Mouse (Mus musculus): ENCODE results near the gene Tfr2. TPM values are rescaled to one million over a fixed set of nuclear protein-coding genes. Genes with fewer than 3 reads are reported as not detected.

Tfr2 gene
- total RNA-seq (2021) = under 1 TPM in 1 of 2 experiments, not detected in 1; 0.08 TPM

DNA sequence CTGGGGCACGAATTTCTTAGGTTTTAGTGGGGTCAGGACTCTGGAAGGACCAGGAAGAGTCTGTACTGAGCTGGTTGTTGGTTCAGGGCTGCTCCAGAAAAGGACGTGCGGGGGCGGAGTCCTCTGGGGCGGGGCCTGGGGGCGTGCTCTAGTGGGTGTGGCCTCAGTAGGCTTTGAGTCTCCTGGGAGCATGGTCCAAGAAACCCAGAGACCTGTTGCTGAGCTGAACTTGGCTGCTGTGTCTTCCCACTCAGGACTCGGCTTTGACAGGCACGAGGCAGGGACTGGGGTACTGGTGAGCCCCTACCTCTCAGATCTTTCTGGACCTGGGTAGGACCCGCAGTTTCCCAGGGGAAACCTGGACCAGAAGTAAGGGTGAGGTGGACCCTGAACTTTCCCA, at the start of gene Tfr2:
Tfr2 (plus strand) TSS at position 176 of the 400 bp plus-strand sequence.
- intact Hi-C loops (cut with DNase I) = no loop called here
- no peak for DNase-seq (ENCODE audit: low spot score)

DNA sequence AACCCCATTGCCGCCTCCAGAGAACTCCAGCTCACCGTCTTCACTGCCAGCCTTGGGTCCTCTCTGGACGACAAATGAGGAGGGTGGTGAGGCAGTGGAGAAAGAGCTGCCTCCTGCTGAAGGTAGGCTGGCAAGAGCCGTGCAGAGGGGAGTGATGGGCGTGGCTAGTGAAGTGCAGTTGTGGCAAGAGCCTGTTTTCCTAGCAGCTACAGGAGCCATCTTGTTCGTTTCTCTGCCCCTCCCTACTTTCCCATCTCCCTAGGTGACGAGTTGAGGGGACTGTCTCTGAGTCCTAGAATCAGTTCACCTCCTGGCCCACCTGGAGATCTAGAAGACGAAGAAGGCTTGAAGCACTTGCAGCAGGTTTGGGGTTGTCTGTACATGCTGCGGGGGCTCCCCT, 47.8 kb upstream of the Tfr2 start:
- DNase-seq (ENCODE audit: low spot score) = no peak
- intact Hi-C loops (cut with DNase I) = no loop called here

DNA sequence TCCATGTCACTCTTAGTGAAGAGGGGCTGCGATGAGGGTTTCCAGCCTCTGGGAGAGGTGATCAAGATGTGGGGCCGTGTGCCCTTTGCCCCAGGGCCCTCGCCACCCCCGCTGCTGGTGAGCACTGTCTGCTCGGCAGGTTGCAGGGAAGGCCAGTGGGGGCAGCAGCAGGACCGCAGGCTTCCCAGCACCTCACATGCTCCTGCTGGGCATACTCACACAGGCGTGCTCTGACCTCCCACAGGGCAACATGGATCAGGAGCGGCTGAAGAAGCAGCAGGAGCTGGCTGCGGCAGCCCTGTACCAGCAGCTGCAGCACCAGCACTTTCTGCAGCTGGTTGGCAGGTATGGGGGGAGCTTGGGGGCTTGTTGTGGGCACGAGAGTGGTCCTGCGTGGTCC, 46.9 kb upstream of the Tfr2 start:
- intact Hi-C loops (cut with DNase I) = no loop called here

DNA sequence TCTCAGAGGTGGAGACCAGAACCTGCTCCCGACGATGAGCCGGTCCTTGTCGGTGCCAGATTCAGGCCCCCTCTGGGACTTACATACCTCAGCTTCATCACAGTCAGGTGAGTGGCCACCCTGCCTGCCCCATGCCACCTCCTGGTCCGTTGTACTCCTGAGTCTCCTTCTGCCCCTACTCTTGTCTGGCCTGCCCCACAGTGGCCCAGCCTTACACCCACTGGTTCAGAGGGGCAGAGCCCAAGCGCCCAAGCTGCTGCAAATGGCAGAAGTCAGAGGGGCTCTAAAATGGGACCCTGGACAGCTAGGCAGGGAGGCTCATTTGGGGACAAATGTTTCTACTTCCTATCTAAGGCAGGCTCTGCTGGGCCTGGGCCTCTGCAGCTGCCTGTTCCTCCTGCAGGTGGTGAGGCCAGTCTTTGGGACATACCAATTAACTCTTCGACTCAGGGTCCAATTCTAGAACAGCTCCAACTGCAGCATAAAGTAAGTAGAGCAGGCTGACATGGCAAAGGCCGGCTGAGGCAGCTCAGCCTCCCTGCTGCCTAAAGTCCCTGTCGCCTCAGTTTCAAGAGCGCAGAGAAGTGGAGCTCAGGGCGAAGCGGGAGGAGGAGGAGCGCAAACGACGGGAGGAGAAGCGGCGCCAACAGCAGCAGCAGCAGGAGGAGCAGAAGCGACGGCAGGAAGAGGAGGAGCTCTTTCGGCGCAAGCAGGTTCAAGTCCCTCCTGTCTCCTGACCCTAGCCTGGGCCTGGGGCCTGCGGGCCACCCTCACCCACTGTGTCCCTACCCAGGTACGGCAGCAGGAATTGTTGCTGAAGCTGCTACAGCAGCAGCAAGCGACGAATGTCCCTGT, 46.0 kb upstream of the Tfr2 start:
- no peak for DNase-seq (ENCODE audit: low spot score)
- intact Hi-C loops (cut with DNase I) = no loop called here

More for the DNA sequence above, 46.9 kb upstream of the Tfr2 start:
- no peak for DNase-seq (ENCODE audit: low spot score)

DNA sequence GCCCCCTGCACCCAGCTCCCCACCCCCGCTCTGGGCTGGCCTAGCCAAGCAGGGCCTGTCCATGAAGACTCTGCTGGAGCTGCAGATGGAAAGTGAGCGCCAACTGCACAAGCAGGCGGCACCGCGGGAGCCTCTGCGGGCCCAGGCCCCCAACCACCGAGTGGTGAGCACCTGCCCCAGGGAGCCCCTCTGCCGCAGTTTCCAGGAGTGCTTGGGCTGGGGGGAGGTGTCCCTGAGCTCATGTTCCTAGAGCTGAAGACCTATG, 45.5 kb upstream of the Tfr2 start:
- intact Hi-C loops (cut with DNase I) = no loop called here
- no peak for DNase-seq (ENCODE audit: low spot score)

DNA sequence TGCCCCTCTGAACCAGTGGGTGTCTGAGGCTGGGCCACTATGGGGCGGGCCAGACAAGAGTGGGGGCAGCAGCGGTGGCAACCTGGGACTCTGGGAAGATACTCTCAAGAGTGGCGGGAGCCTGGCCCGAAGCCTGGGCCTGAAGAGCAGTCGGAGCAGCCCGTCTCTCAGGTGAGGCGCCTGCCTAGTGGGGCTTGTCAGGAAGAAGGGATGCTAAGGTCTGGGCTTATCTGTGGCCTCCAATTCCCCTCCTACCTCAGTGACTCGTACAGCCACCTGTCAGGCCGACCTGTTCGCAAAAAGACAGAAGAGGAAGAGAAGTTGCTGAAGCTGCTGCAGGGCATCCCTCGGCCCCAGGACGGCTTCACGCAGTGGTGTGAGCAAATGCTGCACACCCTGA, 45.0 kb upstream of the Tfr2 start:
- intact Hi-C loops (cut with DNase I) = no loop called here

DNA sequence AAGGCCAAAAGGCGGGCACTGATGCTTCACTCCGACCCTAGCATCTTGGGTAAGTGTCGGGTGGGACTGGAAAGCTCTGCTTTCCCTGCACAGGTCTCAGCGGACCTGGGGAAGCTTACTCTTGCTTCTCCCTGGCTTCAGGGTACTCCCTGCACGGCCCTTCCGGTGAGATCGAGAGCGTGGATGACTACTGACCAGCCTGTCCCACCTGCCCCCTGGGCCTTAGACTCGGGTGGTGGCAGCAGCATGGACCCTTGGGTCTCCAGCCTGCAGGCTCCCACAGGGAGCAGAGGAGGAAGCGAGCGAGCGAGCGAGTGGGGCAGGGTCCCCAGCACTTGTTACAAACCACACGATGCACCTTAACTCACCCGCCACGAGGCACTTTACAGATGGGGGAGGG, 44.1 kb upstream of the Tfr2 start:
- DNase-seq (ENCODE audit: low spot score) = no peak
- intact Hi-C loops (cut with DNase I) = no loop called here

More for the DNA sequence above, 45.0 kb upstream of the Tfr2 start:
- DNase-seq (ENCODE audit: low spot score) = no peak

DNA sequence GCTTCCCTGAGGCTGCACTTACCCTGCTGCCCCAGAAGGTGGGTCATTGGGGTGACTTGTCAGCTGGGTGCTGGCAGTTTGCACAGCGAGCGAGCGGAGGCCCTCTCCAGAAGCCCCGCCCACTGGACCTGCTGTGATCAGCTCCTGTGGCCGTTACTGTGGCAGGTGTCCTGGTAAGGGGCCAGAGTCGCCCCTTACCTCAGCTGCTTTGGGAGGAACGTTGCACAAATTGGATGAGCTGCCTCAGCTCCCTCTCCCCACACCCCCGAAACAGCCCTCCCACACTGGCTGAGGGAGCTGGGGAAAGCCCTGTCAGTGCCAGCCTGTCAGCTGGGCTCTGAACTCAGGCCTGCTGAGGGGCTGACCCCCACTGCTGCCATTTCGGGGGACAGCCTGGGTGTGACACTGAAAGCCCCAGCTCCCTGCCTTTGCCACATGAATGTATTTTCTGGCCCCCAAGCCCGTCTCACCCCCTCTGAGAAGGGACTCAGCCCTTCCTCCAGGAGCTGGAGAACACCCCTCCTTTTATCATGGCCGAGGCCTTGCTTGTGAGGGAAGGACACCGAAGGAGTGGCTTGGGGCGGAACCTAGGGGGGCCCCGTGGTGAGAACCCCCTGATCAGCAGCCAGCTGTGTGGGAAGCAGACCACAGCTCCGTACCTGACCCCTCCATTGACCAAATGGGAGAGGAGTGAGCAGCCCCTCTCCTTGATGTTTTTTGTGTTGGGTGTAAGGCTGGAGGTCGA, 43.3 kb upstream of the Tfr2 start:
- DNase-seq (ENCODE audit: low spot score) = no peak
- intact Hi-C loops (cut with DNase I) = no loop called here

DNA sequence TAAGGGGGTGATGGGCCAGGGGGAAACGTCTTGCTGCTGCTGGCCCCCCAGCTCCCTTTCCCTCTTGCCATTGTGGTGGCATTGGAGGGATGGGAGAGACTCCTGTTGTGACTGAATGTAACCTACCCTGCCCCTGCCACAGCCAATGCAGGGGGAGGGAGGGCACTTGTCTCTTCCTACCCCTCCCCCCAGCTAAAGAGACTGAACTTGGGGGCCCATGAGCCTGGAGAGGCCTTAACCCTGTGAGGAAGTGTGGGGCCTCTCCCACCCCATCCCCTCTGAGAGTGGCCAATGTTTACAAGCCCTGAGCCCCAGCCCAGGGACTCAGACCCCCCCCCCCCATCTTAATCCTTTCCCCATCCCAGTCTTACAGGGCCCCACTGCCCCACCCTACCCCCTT, 42.2 kb upstream of the Tfr2 start:
- intact Hi-C loops (cut with DNase I) = no loop called here
- no peak for DNase-seq (ENCODE audit: low spot score)

DNA sequence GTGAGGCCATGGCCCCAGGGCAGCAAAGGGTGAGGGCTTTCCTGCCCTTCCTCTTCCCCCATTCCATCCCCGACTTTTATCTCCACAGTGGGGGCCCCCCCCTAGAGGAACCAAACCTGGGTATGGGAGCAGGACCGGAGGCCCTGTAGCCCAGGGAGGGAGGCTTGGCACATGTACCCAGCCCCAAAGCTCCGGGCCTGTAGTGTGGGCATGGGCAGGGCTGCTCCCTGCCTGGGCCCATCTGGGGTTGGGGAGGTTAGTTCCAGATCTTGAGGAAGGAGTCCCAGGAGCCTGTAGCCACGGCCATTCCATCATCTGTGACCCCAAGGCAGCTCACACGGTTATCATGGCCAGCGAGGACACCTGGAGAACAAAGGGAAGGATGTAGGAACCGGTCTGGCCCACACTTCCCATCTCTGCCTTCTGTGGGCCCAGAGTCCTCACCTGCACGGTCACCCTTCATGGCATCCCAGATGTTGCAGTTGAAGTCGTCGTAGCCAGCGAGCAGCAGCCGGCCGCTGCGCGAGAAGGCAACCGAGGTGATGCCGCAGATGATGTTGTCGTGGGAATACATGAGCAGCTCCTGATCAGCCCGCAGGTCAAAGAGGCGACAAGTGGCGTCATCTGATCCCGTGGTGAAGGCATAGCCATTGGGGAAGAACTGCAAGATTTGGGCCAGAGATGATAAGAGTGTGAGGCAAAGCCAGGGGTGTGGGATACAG, 41.2 kb upstream of the Tfr2 start:
- intact Hi-C loops (cut with DNase I) = no loop called here
- no peak for DNase-seq (ENCODE audit: low spot score)

DNA sequence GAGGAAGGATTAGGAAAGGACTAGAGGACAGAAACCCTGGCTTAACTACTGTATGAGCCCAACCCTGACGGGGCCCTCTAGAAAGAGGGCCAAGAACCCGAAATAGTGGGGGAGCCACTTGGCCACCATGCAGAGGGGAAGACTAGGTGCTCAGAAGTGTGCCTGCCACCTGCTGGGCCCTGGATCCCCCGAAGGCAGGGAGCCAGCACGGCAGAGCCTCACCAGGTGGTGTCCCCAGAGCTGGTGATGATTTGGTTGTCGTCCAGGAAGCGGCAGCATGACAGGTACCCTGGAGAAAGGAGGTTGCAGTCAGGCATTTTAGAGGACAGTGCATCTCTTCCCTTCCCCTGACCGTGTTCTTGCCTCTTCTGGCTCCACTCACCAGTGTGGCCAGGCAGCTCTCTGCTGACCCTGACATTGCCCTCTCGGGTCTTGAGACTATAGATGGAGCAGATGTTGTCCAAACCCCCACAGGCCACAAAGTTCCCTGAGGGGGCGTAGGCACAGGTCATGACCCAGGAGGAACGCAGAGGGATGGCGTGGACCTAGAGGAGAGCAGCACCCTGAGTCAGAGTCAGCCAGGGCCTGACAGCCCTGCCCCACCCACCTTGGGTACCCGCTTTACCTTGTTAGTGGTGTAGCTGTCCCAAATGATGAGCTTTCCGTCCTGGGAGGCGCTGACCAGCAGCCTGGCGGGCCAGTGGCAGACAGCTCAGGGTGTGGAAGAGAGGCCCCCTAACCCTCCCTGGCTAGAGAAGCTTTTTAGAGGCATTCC, 40.2 kb upstream of the Tfr2 start:
- DNase-seq (ENCODE audit: low spot score) = no peak
- intact Hi-C loops (cut with DNase I) = no loop called here

DNA sequence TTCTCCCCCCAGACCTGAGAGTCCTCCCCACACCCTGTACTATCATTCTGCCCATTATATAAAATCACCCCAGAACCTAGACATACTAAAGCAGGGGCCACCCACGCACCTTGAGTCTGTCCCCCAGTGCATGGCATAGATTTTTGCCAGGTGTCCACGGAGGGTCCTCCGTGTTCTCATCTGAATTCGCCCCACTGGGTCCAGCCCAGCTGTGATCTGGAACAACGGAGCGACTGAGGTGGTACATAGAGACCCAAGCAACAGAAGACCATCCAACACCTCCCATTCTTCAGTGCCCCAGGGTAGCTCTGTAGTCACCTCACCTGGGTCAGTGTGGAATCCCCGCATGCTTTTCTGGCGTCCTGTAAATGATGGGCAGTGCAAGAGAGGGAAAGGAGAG, 39.6 kb upstream of the Tfr2 start:
- intact Hi-C loops (cut with DNase I) = loop anchor here (1.0 to 5.0 kb wide), 5 partner anchors 20 to 227 kb away; partner anchors contain the start of gene Pop7
- DNase-seq (ENCODE audit: low spot score) = no peak

DNA sequence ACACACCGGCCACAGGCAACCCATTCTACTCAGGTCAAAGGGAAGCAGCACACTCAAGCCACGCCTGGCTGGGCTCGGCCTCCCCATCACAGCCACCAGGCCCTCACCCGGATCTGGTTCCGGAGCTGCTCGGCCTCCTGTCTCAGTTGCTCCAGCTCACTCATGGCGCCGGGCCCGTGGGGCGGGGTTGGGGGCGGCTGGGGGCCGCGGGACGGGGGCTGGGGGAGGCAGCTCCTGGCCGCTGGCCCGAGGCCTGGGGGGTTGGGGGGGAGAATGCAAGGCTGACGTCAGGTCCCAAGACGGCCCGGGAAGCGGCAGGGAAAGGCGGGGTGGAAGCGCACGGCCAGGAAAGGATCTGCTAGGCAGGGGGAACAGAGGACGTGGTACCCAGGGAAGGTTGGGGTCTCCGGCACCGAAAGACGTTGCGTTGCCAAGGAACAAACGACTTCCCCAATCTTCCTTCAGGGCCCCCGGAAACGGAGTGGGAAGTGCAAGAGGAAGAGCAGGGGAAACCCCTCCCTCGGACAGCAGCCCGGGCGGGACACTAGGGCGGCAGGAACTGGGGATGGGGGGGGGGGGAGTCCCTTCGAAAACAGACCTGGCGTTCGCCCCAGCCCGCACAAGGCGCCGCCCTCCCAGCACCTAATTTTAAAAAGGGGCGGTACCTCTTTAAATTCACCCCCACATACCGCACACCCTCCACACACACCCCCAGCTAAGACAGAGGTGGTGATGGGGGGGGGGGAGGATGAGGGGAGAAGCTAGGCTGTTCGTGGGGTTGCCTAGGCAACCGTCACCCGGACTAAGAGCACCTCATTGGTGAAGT, 38.8 kb upstream of the Tfr2 start:
- DNase-seq (ENCODE audit: low spot score) = peak; percentile 61
- intact Hi-C loops (cut with DNase I) = loop anchor here (1.0 to 5.0 kb wide), 5 partner anchors 20 to 226 kb away; partner anchors contain the start of gene Pop7

DNA sequence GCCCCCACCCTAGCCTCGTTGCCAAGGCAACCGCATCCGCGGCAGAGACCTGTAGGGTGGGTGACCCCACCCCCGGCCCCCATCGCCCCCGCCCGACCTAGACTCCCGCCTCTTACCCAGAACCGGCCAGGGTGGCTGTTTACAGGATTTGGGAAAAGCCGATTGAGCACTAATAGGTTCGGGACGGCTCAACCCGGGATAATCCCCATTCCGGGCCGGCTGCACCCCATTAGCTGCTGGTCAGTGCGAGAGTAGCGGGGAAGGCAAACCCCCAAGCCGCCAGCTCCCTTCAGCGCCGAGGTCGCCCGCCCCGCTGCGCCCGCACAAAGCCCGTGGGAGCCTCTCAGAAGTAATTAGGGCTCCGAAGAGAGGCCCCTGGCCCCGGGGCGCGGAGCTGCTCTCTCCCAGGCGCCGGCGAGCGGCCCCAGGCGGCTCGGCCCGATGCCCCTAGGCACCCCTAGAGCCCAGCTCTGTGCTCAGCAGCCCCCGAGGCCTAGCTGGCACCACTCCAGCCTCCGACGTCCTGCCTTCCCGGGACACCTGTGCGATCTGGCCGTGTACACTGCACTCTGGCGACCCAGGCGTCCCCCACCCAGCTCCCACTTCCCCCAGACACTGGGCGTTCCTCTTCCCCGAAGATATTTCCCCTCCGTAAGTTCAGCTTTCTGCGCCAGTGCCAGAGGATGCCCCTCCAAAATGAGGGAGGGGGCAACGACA, 38.1 kb upstream of the Tfr2 start:
- DNase-seq (ENCODE audit: low spot score) = no peak
- intact Hi-C loops (cut with DNase I) = loop anchor here (2.0 to 5.0 kb wide), 5 partner anchors 29 to 226 kb away; partner anchors contain the start of genes Mospd3 and Pop7

DNA sequence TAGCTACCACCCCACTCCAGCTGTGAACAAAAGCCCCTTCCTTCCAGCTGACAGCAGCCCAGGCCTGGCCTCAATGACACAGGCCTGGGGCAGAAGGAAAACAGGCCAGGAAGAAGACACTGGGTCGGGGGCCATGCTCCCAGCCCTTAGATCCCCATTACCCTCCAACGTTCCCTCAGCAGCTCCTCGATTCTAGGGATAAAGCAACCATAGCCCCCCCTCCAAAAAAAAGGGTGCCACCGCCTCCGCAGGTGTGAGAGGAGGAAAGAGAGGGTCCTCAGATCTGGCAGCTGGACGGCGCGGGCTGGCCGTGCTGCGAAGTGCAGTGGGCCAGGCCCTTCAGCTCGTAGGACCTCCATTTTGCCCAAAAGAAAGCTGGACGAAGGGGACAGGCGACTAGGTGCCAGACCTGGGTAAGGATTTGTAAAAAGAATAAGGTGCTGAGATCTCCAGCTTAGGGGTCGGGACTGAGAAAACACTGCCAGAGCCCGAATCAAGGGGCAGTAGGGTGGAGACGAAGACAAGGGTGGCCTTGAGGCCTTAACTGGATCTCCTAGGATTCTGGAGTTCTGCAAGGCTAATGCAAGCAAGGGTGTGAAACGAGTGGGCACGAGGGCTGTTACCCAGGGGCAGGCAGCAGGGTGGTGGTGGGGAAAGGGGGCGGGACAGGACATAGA, 37.4 kb upstream of the Tfr2 start:
- intact Hi-C loops (cut with DNase I) = loop anchor here (2.0 to 5.0 kb wide), 4 partner anchors 69 to 225 kb away; partner anchors contain the start of gene Mospd3
- no peak for DNase-seq (ENCODE audit: low spot score)

DNA sequence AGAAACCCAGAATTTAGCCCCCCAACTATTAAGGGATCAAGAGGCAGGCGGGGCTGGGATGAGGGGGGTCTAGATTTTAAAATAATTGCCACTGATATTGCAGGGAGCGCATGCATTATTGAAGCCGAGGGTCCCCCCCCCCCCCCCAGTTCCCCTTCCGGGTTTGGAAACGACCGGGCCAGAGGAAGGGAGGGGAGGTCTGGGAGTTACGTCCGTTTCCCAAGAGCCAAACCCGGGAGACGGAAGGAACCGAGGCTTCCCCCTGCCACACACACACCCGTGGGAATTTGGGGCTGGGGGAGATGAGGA, 36.9 kb upstream of the Tfr2 start:
- intact Hi-C loops (cut with DNase I) = loop anchor here (2.0 to 5.0 kb wide), 4 partner anchors 68 to 225 kb away; partner anchors contain the start of gene Mospd3
- DNase-seq (ENCODE audit: low spot score) = no peak

DNA sequence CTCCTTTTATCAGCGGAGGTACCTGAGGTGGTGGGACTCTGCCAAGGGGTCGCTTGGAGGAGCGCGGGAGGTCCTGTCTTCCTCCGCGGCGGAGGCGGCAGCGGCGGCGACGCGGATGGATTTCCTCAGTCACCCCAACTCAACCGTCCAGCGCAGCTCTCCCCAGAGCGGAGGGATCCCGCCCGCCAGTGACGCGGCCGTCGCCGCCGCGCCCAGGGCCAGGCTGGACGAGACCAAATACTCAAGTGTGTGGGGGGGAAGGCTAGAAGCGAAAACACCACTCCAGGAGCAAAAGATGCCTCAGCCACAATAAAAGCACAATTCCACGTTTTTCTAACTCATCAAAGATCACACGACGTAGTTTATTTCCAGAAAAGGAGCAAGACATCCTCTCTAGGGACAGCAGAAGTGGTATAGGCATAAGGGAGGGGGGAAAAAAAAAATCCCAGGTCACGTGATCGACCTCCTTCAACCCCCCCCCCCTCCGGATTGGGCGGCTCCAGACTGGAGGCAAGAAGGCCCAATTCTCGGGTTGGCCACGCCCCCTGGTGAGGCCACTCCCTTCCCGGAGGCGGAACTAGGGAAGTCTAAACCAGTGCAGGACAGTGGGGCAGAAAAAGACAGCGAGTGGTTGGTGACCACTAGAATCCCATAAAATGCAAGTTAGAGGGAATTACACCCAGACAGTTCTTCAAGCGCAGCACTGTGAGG, 36.4 kb upstream of the Tfr2 start, which contains the start of the genes Epo and Gnb2:
Epo (minus strand) TSS at position 126 of the 711 bp plus-strand sequence.
Gnb2 (minus strand) TSS at position 394 of the 711 bp plus-strand sequence.
- intact Hi-C loops (cut with DNase I) = loop anchor here (2.0 to 5.0 kb wide), 4 partner anchors 68 to 224 kb away; partner anchors contain the start of gene Mospd3

More for the DNA sequence above, 36.4 kb upstream of the Tfr2 start, which contains the start of the genes Epo and Gnb2:
- peak; percentile 97 for DNase-seq (ENCODE audit: low spot score)

Measured in heart, postnatal 25 days (tissue).